Mouse (Mus musculus): ENCODE results near the gene Elp1. TPM values are rescaled to one million over a fixed set of nuclear protein-coding genes. Genes with fewer than 3 reads are reported as not detected.

Gene Elp1
- total RNA-seq (2021) = 10 to 100 TPM; 47.6 to 51.7 TPM
- long read RNA-seq, experiment 1, full-length matches to known transcripts = 11 of 19 reads
- long read RNA-seq, experiment 1, partial matches to known transcripts = 2 of 19 reads
- long read RNA-seq, experiment 1, other reads (novel, unspliced or antisense) = 6 of 19 reads
- long read RNA-seq, experiment 2, full-length matches to known transcripts = 12 of 36 reads
- long read RNA-seq, experiment 2, partial matches to known transcripts = 16 of 36 reads
- long read RNA-seq, experiment 2, other reads (novel, unspliced or antisense) = 8 of 36 reads

DNA sequence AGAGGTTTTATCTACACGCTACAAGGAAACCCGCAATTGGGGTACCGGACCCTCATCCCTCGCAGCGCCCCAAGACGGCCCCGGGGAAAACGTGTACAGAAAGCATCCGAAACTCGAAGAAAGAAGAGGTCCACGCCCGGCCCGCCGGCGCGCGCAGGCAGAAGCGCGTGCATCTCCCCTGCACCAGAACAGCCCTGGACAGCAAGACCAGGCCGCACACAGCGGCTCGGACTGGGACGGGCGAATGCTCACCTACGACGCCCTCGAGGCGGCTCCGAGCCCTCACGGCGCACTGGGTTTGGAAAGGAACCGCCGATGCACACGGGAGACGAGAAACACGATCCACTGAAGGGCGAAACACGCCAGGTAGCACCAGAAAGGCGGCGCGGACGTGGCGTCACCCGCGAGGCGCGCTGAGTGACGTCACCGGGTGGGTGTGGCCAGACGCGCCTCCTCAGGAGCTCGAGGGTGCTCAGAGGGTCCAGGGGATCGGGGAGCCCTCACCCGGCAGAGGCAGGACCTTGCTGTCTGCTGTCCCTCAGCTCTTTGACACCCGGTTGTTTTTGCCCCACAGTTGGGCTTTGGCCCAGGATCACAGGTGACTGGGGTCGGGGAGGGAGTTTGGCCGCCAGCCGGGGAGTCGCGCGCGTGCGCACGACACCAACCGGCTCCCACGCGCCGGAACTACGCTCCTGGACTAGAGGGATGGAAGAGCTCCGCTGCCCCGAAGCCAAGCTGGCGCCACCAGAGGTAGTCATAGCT, at the start of gene Elp1, which contains the start of gene Fam206a:
Elp1 (minus strand) TSS at position 425 of the 762 bp plus-strand sequence.
Fam206a (plus strand) TSS at position 439 of the 762 bp plus-strand sequence.
- peak; percentile 90 to 92 for DNase-seq (ENCODE audit: low spot score in 2 of 2)

DNA sequence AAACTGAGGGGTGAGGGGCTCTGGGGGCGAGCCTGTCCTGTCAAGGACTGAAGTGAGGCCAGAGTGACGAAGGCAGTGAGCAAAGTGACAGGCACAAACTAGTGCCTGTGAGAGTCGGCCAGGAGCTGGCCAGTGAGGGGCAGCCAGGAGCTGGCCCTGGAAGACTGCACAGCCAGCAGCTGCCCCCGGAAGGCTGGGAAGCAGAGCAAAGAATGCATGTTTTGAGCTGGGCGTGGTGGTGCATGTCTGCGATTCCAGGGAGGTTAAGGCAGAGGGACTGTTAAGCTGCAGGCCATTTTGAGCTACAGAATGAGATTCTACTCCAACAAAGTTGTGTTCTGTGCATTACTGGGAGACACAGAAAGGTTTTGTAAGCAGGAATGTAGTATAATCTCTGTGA, 48.6 kb upstream of the Elp1 start:
- no peak for DNase-seq (ENCODE audit: low spot score in 2 of 2)

- no peak for DNase-seq (ENCODE audit: low spot score in 2 of 2)
Observed at GRCm38 (mm10) chr4:56848044-56848443, 45.9 kb upstream of the Elp1 start.

DNA sequence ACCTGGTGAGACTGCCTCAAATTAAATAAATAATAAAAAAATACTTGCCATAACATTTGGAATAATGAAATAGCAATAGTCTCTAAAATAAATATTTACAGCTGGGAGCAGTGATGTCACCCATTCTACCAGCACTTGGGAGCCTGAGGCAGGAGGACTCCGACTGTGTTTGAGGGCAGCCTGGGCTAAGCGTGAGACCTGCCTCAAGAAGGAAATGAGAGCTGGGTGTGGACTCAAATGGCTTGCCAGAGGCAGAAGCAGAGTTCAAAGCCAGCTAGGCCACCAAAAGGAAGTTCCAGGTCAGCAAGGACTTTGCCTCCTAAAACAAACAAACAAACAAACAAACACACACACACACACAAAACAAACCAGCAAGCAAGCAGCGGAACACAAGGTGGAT, 45.3 kb upstream of the Elp1 start:
- no peak for DNase-seq (ENCODE audit: low spot score in 2 of 2)

- no peak for DNase-seq (ENCODE audit: low spot score in 2 of 2)
Observed at GRCm38 (mm10) chr4:56845896-56846533, 43.9 kb upstream of the Elp1 start.

DNA sequence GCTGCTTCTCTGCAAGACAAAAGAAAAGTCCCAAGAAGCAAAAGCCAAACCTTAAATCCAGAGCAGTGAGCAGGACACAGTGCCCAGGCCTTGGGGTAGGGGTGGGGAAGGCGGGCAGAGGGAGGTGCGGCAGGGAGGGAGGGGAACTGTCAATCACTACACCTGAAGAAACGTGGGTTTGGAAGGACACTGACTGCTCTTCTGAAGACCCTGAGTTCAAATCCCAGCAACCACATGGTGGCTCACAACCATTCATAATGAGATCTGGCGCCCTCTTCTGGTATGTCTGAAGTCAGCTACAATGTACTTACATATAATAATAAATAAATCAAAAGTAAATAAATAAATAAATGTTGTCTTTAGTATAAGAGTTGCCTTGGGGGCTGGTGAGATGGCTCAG, 42.8 kb upstream of the Elp1 start:
- no peak for DNase-seq (ENCODE audit: low spot score in 2 of 2)

DNA sequence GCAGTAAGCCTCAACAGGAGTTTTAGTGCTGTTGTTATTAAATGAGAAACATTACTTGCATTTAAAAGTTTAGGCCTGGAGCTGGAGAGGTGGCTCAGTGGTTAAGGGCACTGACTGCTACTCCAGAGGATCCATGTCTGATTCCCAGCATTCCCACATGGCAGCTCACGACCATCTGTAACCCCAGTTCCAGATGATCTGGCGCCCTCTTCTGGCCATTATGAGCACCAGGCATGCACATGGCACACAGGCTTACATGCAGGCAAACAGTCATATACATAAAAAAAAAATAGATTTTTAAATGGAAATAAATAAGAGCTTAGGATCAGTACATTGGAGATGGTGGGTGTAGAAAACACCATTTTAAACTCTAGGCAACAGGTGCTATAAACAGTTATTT, 41.8 kb upstream of the Elp1 start:
- DNase-seq (ENCODE audit: low spot score in 2 of 2) = no peak

GRCm38 (mm10) chr4:56842501-56842900, 40.4 kb upstream of the Elp1 start:
- no peak for DNase-seq (ENCODE audit: low spot score in 2 of 2)

GRCm38 (mm10) chr4:56840297-56840696, 38.2 kb upstream of the Elp1 start:
- DNase-seq (ENCODE audit: low spot score in 2 of 2) = no peak

DNA sequence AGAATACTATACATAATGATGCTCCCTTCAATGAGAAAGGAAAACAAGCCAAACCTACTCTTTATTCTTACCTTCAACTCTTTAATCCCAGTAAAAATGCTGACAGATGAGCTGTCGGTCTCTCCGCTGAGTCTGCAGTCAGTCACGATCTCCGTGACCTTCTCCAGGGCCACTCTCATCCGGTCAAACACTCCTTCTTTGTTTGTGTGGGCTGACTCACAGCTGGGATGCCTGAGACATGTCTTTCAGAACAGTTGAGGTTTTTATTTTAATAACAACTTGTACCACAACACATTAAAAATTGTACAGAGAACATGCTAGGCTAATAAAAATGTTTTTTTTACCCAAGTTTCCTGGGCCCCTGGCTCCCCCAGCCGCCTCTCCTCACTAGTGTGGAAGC, 35.5 kb upstream of the Elp1 start:
- no peak for DNase-seq (ENCODE audit: low spot score in 2 of 2)

DNA sequence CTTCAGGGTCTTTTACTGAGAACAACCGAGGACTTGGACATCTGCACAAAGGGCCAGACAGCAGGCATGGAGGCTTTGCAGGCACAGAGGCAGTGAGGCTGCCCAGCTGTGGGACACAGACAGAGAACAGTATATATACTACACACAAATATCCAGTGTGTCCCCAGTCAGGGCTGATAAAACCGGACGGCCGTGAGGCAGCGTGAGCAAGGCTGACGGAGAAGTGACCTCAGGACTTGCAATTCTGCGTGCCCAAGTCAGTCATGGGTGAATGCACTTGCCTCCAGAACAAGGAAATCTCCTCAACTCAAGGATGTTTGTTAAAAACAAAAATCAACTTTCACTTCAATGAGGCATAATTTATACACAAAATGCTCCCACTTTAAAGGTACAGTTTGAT, 29.9 kb upstream of the Elp1 start:
- DNase-seq (ENCODE audit: low spot score in 2 of 2) = no peak

GRCm38 (mm10) chr4:56831013-56831609, 29.0 kb upstream of the Elp1 start:
- DNase-seq (ENCODE audit: low spot score in 2 of 2) = no peak

GRCm38 (mm10) chr4:56829511-56829921, 27.4 kb upstream of the Elp1 start:
- DNase-seq (ENCODE audit: low spot score in 2 of 2) = no peak

DNA sequence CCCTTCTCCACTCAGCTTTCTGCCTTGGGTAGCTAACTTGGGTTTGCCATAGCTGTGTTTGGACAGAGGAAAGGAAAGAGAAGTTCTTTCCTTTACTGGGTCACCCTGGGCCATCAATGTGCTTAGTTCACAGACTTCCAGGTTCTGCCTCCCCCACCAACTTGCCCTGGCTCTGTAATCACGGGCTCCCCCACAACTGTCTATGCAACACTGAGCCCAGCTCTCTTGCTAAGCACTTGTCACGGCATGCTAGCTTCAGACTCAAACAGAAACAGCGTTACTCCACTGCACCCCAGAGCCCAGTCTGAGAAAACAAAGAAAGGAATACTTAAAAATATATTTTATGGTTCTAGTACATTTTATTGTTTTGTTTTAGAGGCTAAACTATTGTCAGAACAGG, 26.8 kb upstream of the Elp1 start:
- no peak for DNase-seq (ENCODE audit: low spot score in 2 of 2)

GRCm38 (mm10) chr4:56824231-56824630, 22.1 kb upstream of the Elp1 start:
- no peak for DNase-seq (ENCODE audit: low spot score in 2 of 2)

- DNase-seq (ENCODE audit: low spot score in 2 of 2) = no peak
Observed at GRCm38 (mm10) chr4:56820017-56820550, 18.0 kb upstream of the Elp1 start.

GRCm38 (mm10) chr4:56815131-56815530, 13.0 kb upstream of the Elp1 start:
- no peak for DNase-seq (ENCODE audit: low spot score in 2 of 2)

DNA sequence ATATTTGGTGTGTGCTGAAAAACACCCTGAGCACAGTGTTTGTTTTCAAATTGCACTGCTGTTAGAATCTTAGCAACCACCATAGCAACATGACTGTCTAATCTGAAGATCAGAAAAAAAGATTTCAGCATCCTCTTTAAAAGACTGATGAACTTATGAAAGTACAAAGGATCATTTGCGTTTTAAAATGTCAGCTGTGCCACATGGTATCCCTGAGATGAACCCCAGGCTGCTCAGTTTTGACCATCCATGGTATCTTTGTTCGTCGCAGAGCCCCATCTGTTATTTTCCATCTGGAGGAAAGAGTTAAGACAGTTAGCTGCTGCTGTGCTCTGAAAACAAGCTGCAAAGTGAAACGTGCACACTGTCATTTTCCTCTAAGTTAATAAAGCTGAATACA, 10.0 kb upstream of the Elp1 start:
- DNase-seq (ENCODE audit: low spot score in 2 of 2) = no peak

- no peak for DNase-seq (ENCODE audit: low spot score in 2 of 2)
Observed at GRCm38 (mm10) chr4:56811642-56812041, 9.5 kb upstream of the Elp1 start.

- no peak for DNase-seq (ENCODE audit: low spot score in 2 of 2)
Observed at GRCm38 (mm10) chr4:56809050-56809449, 6.9 kb upstream of the Elp1 start.

DNA sequence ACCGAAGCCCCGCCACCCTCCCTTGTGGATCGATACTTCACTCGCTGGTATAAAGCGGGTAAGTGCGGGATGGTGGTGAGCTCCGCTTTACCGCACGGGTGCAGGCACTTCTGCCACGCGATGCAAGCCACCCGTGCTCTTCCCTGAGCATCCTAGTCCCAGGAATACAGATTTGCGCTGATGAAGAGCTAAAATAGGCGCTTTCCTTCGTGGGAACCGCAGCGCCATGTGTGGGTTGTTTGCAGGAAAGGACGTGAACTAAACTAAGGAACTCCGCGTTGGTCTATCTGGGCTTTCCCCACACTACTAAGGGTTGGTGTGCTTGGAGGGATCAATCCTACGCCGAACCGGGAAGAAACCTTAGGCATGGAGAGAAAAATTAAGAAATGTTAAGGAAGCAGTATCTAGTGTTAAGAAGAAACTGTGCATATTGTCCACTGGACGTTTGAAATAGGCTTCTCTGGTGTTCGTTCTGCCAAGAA, 579 bp upstream of the Elp1 start:
- no peak for DNase-seq (ENCODE audit: low spot score in 2 of 2)
